Mouse (Mus musculus) ovary, postnatal 36 days (tissue): ENCODE measurements around the gene En2.

ENCODE experiments used
- DNase-seq: peaks from one replicate; pipeline ENCODE4 v3.0.0; 2022; ENCODE audit warnings: low spot score, mixed read lengths

En2 gene

GRCm38 (mm10) chr5:28165358-28166255 is at the start of gene En2:
Gene En2, plus strand, starts transcription at chr5:28165694.
- peak; percentile 16 for DNase-seq

GRCm38 (mm10) chr5:28117251-28117880 is 48.1 kb upstream of the En2 start:
- DNase-seq: no peak

- no peak for DNase-seq
Observed at GRCm38 (mm10) chr5:28117882-28118530, 47.5 kb upstream of the En2 start.

- DNase-seq: no peak
Observed at GRCm38 (mm10) chr5:28118531-28118925, 47.0 kb upstream of the En2 start.

GRCm38 (mm10) chr5:28119576-28119975 is 45.9 kb upstream of the En2 start:
- no peak for DNase-seq

- DNase-seq: peak; percentile 51
Observed at GRCm38 (mm10) chr5:28122491-28123454, 42.7 kb upstream of the En2 start.

GRCm38 (mm10) chr5:28123455-28123825 is 42.1 kb upstream of the En2 start:
- DNase-seq: no peak

GRCm38 (mm10) chr5:28124321-28125230 is 40.9 kb upstream of the En2 start:
- DNase-seq: peak; percentile 12

- no peak for DNase-seq
Observed at GRCm38 (mm10) chr5:28128851-28129250, 36.6 kb upstream of the En2 start.

GRCm38 (mm10) chr5:28132231-28132630 is 33.3 kb upstream of the En2 start:
- DNase-seq: no peak

- DNase-seq: no peak
Observed at GRCm38 (mm10) chr5:28136438-28136837, 29.1 kb upstream of the En2 start.

- DNase-seq: no peak
Observed at GRCm38 (mm10) chr5:28144555-28144954, 20.9 kb upstream of the En2 start.

- DNase-seq: no peak
Observed at GRCm38 (mm10) chr5:28146018-28146417, 19.5 kb upstream of the En2 start.

- no peak for DNase-seq
Observed at GRCm38 (mm10) chr5:28148473-28148872, 17.0 kb upstream of the En2 start.

- no peak for DNase-seq
Observed at GRCm38 (mm10) chr5:28149436-28149835, 16.1 kb upstream of the En2 start.

GRCm38 (mm10) chr5:28157044-28157730 is 8.3 kb upstream of the En2 start:
- no peak for DNase-seq

- DNase-seq: no peak
Observed at GRCm38 (mm10) chr5:28157781-28158180, 7.7 kb upstream of the En2 start.

GRCm38 (mm10) chr5:28158308-28159071 is 7.0 kb upstream of the En2 start:
- DNase-seq: no peak

GRCm38 (mm10) chr5:28159072-28159458 is 6.4 kb upstream of the En2 start:
- DNase-seq: no peak
